Mouse (Mus musculus): ENCODE data around the gene Ak6. TPM values are rescaled to one million over a fixed set of nuclear protein-coding genes. Genes with fewer than 3 reads are reported as not detected.
A peak's percentile ranks its signal among the peaks of the same experiment; 100 is the strongest.

Ak6 gene
- polyA plus RNA-seq (2016; fragmentation: Nextera tagmentation; extraction: Ambion mirVana): 216 and 222 TPM in 2 replicates

GRCm38 (mm10) chr13:100650550-100651438 lies at the start of gene Ak6, which contains the start of gene Rad17:
TSS of gene Ak6 (plus strand) at chr13:100650979.
TSS of gene Rad17 (minus strand) at chr13:100651051.
- peak within 1 kb of the TSS; percentile 94 for H3K4me2 ChIP-seq
- under 1% methylated on average over 66 of the region's 73 CpGs for WGBS (ENCODE audit: insufficient replicate concordance)
- no peaks in the 10 kb centered on the region for H3K9me3 ChIP-seq (replicated peaks)
- H3K4me1 ChIP-seq: peaks cover 26% of the 10 kb centered on the region
- peak within 1 kb of the TSS; percentile 90 for H3K27ac ChIP-seq
- H3K36me3 ChIP-seq: peaks cover 41% of the 10 kb centered on the region
- H3K9ac ChIP-seq: peak within 1 kb of the TSS; percentile 89
- H3K27me3 ChIP-seq (replicated peaks): no peaks in the 10 kb centered on the region
- H3K4me3 ChIP-seq: peak within 1 kb of the TSS; percentile 98
- ATAC-seq: peak; percentile 97

- H3K4me2 ChIP-seq: peak overlapping the region; percentile 62
- peaks cover 17% of the 10 kb centered on the region for H3K4me1 ChIP-seq
- H3K9me3 ChIP-seq (replicated peaks): no peaks in the 10 kb centered on the region
- H3K36me3 ChIP-seq: no peaks in the 10 kb centered on the region
- peak overlapping the region; percentile 40 for H3K4me3 ChIP-seq
- peak overlapping the region; percentile 54; the same call in 1 of the 2 replicates for H3K27ac ChIP-seq
- WGBS (ENCODE audit: insufficient replicate concordance): 26% methylated on average over 8 of the region's 8 CpGs
- ATAC-seq: peak; percentile 63
- no peaks in the 10 kb centered on the region for H3K27me3 ChIP-seq (replicated peaks)
- H3K9ac ChIP-seq: peak overlapping the region; percentile 49; the same call in 1 of the 2 replicates
Measured at GRCm38 (mm10) chr13:100601034-100601433, 49.7 kb upstream of the Ak6 start.

GRCm38 (mm10) chr13:100602239-100602902 lies 48.4 kb upstream of the Ak6 start:
- 61% methylated on average over 5 of the region's 5 CpGs for WGBS (ENCODE audit: insufficient replicate concordance)
- Histone ChIP-seq H3K4me3 (no peak overlapping the region), H3K27ac (peak overlapping the region; percentile 28), H3K9me3 (replicated peaks) (no peaks in the 10 kb centered on the region), H3K27me3 (replicated peaks) (no peaks in the 10 kb centered on the region), H3K36me3 (0 out of 2 replicates have a peak, but pooled peaks cover 1% of the 10 kb centered on the region), H3K9ac (no peak overlapping the region), H3K4me1 (peaks cover 17% of the 10 kb centered on the region), H3K4me2 (no peak overlapping the region)
- peak; percentile 78 for ATAC-seq

GRCm38 (mm10) chr13:100603031-100603737 lies 47.6 kb upstream of the Ak6 start:
- Histone ChIP-seq H3K4me2 (no peak overlapping the region), H3K4me1 (peaks cover 17% of the 10 kb centered on the region), H3K36me3 (peaks cover 9% of the 10 kb centered on the region; the same call in 1 of the 2 replicates), H3K27ac (peak overlapping the region; percentile 10), H3K27me3 (replicated peaks) (no peaks in the 10 kb centered on the region), H3K9ac (no peak overlapping the region), H3K4me3 (no peak overlapping the region), H3K9me3 (replicated peaks) (peaks cover 5% of the 10 kb centered on the region; the same call in 1 of the 2 replicates)
- WGBS (ENCODE audit: insufficient replicate concordance): 73% methylated on average over 10 of the region's 10 CpGs
- ATAC-seq: no peak

GRCm38 (mm10) chr13:100603738-100604095 lies 47.1 kb upstream of the Ak6 start:
- H3K27ac ChIP-seq: no peak overlapping the region
- no peak overlapping the region for H3K4me2 ChIP-seq
- no peaks in the 10 kb centered on the region for H3K27me3 ChIP-seq (replicated peaks)
- H3K9me3 ChIP-seq (replicated peaks): peaks cover 5% of the 10 kb centered on the region; the same call in 1 of the 2 replicates
- 75% methylated on average over 11 of the region's 11 CpGs for WGBS (ENCODE audit: insufficient replicate concordance)
- H3K4me3 ChIP-seq: no peak overlapping the region
- H3K4me1 ChIP-seq: peaks cover 17% of the 10 kb centered on the region
- H3K36me3 ChIP-seq: peaks cover 13% of the 10 kb centered on the region; the same call in 1 of the 2 replicates
- no peak for ATAC-seq
- no peak overlapping the region for H3K9ac ChIP-seq

- no peak overlapping the region for H3K27ac ChIP-seq
- peaks cover 10% of the 10 kb centered on the region for H3K4me1 ChIP-seq
- peaks cover 5% of the 10 kb centered on the region; the same call in 1 of the 2 replicates for H3K9me3 ChIP-seq (replicated peaks)
- H3K9ac ChIP-seq: no peak overlapping the region
- peaks cover 13% of the 10 kb centered on the region; the same call in 1 of the 2 replicates for H3K36me3 ChIP-seq
- no peak overlapping the region for H3K4me3 ChIP-seq
- H3K27me3 ChIP-seq (replicated peaks): no peaks in the 10 kb centered on the region
- WGBS (ENCODE audit: insufficient replicate concordance): 45% methylated on average over 1 of the region's 1 CpGs
- ATAC-seq: no peak
- H3K4me2 ChIP-seq: no peak overlapping the region
Measured at GRCm38 (mm10) chr13:100605845-100606244, 44.9 kb upstream of the Ak6 start.

- peaks cover 24% of the 10 kb centered on the region for H3K36me3 ChIP-seq
- no peak overlapping the region for H3K4me3 ChIP-seq
- no peak overlapping the region for H3K9ac ChIP-seq
- no peaks in the 10 kb centered on the region for H3K4me1 ChIP-seq
- ATAC-seq: no peak
- 71% methylated on average over 8 of the region's 8 CpGs for WGBS (ENCODE audit: insufficient replicate concordance)
- H3K27me3 ChIP-seq (replicated peaks): no peaks in the 10 kb centered on the region
- no peak overlapping the region for H3K4me2 ChIP-seq
- H3K27ac ChIP-seq: no peak overlapping the region
- H3K9me3 ChIP-seq (replicated peaks): peaks cover 5% of the 10 kb centered on the region; the same call in 1 of the 2 replicates
Measured at GRCm38 (mm10) chr13:100607756-100608155, 43.0 kb upstream of the Ak6 start.

- peaks cover 28% of the 10 kb centered on the region for H3K36me3 ChIP-seq
- peaks cover 2% of the 10 kb centered on the region; the same call in 1 of the 2 replicates for H3K27me3 ChIP-seq (replicated peaks)
- peaks cover 5% of the 10 kb centered on the region; the same call in 1 of the 2 replicates for H3K9me3 ChIP-seq (replicated peaks)
- no peak overlapping the region for H3K9ac ChIP-seq
- no peak overlapping the region for H3K4me3 ChIP-seq
- no peak overlapping the region for H3K27ac ChIP-seq
- H3K4me1 ChIP-seq: peaks cover 5% of the 10 kb centered on the region
- 72% methylated on average over 13 of the region's 13 CpGs for WGBS (ENCODE audit: insufficient replicate concordance)
- ATAC-seq: no peak
- no peak overlapping the region for H3K4me2 ChIP-seq
Measured at GRCm38 (mm10) chr13:100611266-100611665, 39.5 kb upstream of the Ak6 start.

GRCm38 (mm10) chr13:100612251-100612650 lies 38.5 kb upstream of the Ak6 start:
- H3K27me3 ChIP-seq (replicated peaks): peaks cover 7% of the 10 kb centered on the region; the same call in 1 of the 2 replicates
- ATAC-seq: no peak
- no peak overlapping the region for H3K4me2 ChIP-seq
- no peak overlapping the region for H3K4me3 ChIP-seq
- H3K4me1 ChIP-seq: peaks cover 12% of the 10 kb centered on the region
- H3K36me3 ChIP-seq: peaks cover 28% of the 10 kb centered on the region
- no peak overlapping the region for H3K9ac ChIP-seq
- WGBS (ENCODE audit: insufficient replicate concordance): 83% methylated on average over 10 of the region's 10 CpGs
- H3K9me3 ChIP-seq (replicated peaks): peaks cover 5% of the 10 kb centered on the region; the same call in 1 of the 2 replicates
- no peak overlapping the region for H3K27ac ChIP-seq

- peaks cover 12% of the 10 kb centered on the region for H3K4me1 ChIP-seq
- H3K9ac ChIP-seq: no peak overlapping the region
- H3K4me3 ChIP-seq: no peak overlapping the region
- no peak overlapping the region for H3K27ac ChIP-seq
- H3K27me3 ChIP-seq (replicated peaks): peaks cover 12% of the 10 kb centered on the region; the same call in 1 of the 2 replicates
- 42% methylated on average over 2 of the region's 2 CpGs for WGBS (ENCODE audit: insufficient replicate concordance)
- peaks cover 28% of the 10 kb centered on the region for H3K36me3 ChIP-seq
- no peak for ATAC-seq
- 0 out of 2 replicates have a peak, but pooled peaks cover under 1% of the 10 kb centered on the region for H3K9me3 ChIP-seq (replicated peaks)
- H3K4me2 ChIP-seq: no peak overlapping the region
Measured at GRCm38 (mm10) chr13:100612903-100613302, 37.9 kb upstream of the Ak6 start.
